Mouse (Mus musculus) heart, postnatal 0 days (tissue): ENCODE measurements around the gene B3galnt1. TPM values are rescaled to one million over a fixed set of nuclear protein-coding genes. Genes with fewer than 3 reads are reported as not detected.

Experiments
- ATAC-seq: fragments of 200-750 bp; cut with Nextera tagmentation; 2 replicates; pipeline ENCODE4 v1.8.0; 2017; ENCODE audit warnings: low read depth, moderate number of reproducible peaks, moderate library complexity; ENCODE audit not compliant: insufficient read depth
- DNase-seq: peaks from one replicate; pipeline ENCODE4 v3.0.0-alpha.2; 2016; ENCODE audit warnings: low spot score
- H3K27ac ChIP-seq: fragments of 300-500 bp; sonication (generic); 2 replicates; pipeline ENCODE4 v1.5.1; 2014; ENCODE audit warnings: low read depth, mild to moderate bottlenecking
- H3K27me3 ChIP-seq: fragments of 300-500 bp; sonication (generic); 2 replicates; pipeline ENCODE4 v1.6.1; 2014; ENCODE audit warnings: low read length, mixed read lengths; ENCODE audit not compliant: control insufficient read depth, insufficient read depth
- H3K36me3 ChIP-seq: fragments of 300-500 bp; sonication (generic); replicated peaks from 2 replicates; pipeline ENCODE4 v1.6.1; 2014; ENCODE audit warnings: low read length, mixed read lengths; ENCODE audit not compliant: control insufficient read depth, insufficient read depth
- H3K4me1 ChIP-seq: fragments of 300-500 bp; sonication (generic); 2 replicates; pipeline ENCODE4 v1.6.1; 2014; ENCODE audit warnings: antibody characterized with exemption; ENCODE audit not compliant: control insufficient read depth, insufficient read depth
- H3K4me2 ChIP-seq: fragments of 300-500 bp; sonication (generic); 2 replicates; pipeline ENCODE4 v1.6.1; 2014; ENCODE audit warnings: low read depth, mild to moderate bottlenecking, low read length, moderate library complexity
- H3K4me3 ChIP-seq: fragments of 300-500 bp; sonication (generic); 2 replicates; pipeline ENCODE4 v1.5.1; 2014; ENCODE audit warnings: low read depth, low read length
- H3K9ac ChIP-seq: fragments of 300-500 bp; sonication (generic); replicated peaks from 2 replicates; pipeline ENCODE4 v1.6.1; 2014; ENCODE audit warnings: low read depth, low read length, mixed read lengths
- H3K9me3 ChIP-seq: fragments of 300-500 bp; sonication (generic); replicated peaks from 2 replicates; pipeline ENCODE4 v1.6.1; 2016; ENCODE audit warnings: low read length; ENCODE audit not compliant: control insufficient read depth
- CTCF ChIP-seq: IDR thresholded peaks from 2 replicates; pipeline ENCODE4 v1.5.1; 2016; ENCODE audit warnings: antibody characterized with exemption, control low read depth, low read depth
- EP300 ChIP-seq: IDR thresholded peaks from 2 replicates; pipeline ENCODE4 v1.6.1; 2016; ENCODE audit warnings: antibody characterized with exemption, low read depth
- WGBS: fragments of 180-500 bp; shearing (Covaris S2); extraction: QIAGEN DNeasy Blood & Tissue Kit; methylation state at CpG from one replicate; pipeline ENCODE4 v1.1.7; 2014; 5-methylcytosine and 5-hydroxymethylcytosine counted together
- polyA plus RNA-seq: library from polyadenylated mRNA; unstranded; fragments of >200 nt; fragmentation: Nextera tagmentation; extraction: Ambion mirVana; gene quantifications from 2 replicates; pipeline ENCODE4 v1.2.1, GENCODE M21; 2015
- total RNA-seq: library from RNA; depleted of rRNA; stranded (reverse); fragments of >200 nt; gene quantifications from 2 replicates; pipeline ENCODE4 v1.2.3, GENCODE M21; 2014; ENCODE audit warnings: low replicate concordance

The B3galnt1 gene
- total and polyA plus RNA-seq, 2 experiments from 2014 or later = 4.0 to 6.4 TPM

GRCm38 (mm10) chr3:69535941-69536647 is 62.7 kb downstream of the B3galnt1 start:
- Histone ChIP-seq H3K4me2 (no peak overlapping the region), H3K9me3 (no peaks in the 10 kb centered on the region), H3K27ac (no peak overlapping the region), H3K9ac (no peak overlapping the region), H3K4me3 (no peak overlapping the region), H3K36me3 (no peaks in the 10 kb centered on the region), H3K27me3 (no peaks in the 10 kb centered on the region), H3K4me1 (no peaks in the 10 kb centered on the region)
- WGBS = 81% methylated on average over 25 of the region's 25 CpGs
- no peak for ATAC-seq
- TF ChIP-seq CTCF = no peak
- TF ChIP-seq EP300 = no peak
- no peak for DNase-seq

- no peaks in the 10 kb centered on the region for H3K36me3 ChIP-seq
- no peak for TF ChIP-seq CTCF
- no peak for TF ChIP-seq EP300
- DNase-seq = no peak
- H3K4me3 ChIP-seq = no peak overlapping the region
- H3K4me1 ChIP-seq = no peaks in the 10 kb centered on the region
- WGBS = 92% methylated on average over 10 of the region's 10 CpGs
- H3K4me2 ChIP-seq = no peak overlapping the region
- no peak for ATAC-seq
- no peak overlapping the region for H3K27ac ChIP-seq
- H3K27me3 ChIP-seq = no peaks in the 10 kb centered on the region
- H3K9ac ChIP-seq = no peak overlapping the region
- H3K9me3 ChIP-seq = no peaks in the 10 kb centered on the region
Measured at GRCm38 (mm10) chr3:69535486-69535885, 63.3 kb downstream of the B3galnt1 start.

- no peaks in the 10 kb centered on the region for H3K9me3 ChIP-seq
- H3K4me3 ChIP-seq = no peak overlapping the region
- H3K4me1 ChIP-seq = no peaks in the 10 kb centered on the region
- H3K4me2 ChIP-seq = no peak overlapping the region
- H3K27me3 ChIP-seq = no peaks in the 10 kb centered on the region
- no peak overlapping the region for H3K27ac ChIP-seq
- 61% methylated on average over 4 of the region's 4 CpGs for WGBS
- ATAC-seq (no peak), DNase-seq (no peak)
- H3K36me3 ChIP-seq = no peaks in the 10 kb centered on the region
- no peak overlapping the region for H3K9ac ChIP-seq
- TF ChIP-seq EP300 = no peak
- TF ChIP-seq CTCF = no peak
Measured at GRCm38 (mm10) chr3:69532687-69533086, 66.1 kb downstream of the B3galnt1 start.

- no peak for ATAC-seq
- Histone ChIP-seq H3K4me2 (no peak overlapping the region), H3K27me3 (no peaks in the 10 kb centered on the region), H3K27ac (no peak overlapping the region), H3K4me1 (no peaks in the 10 kb centered on the region), H3K4me3 (no peak overlapping the region), H3K36me3 (no peaks in the 10 kb centered on the region), H3K9ac (no peak overlapping the region), H3K9me3 (no peaks in the 10 kb centered on the region)
- DNase-seq = no peak
- TF ChIP-seq EP300 (no peak), CTCF (no peak)
- WGBS = 84% methylated on average over 9 of the region's 9 CpGs
Measured at GRCm38 (mm10) chr3:69531511-69531910, 67.2 kb downstream of the B3galnt1 start.

- Histone ChIP-seq H3K27me3 (no peaks in the 10 kb centered on the region), H3K4me1 (no peaks in the 10 kb centered on the region), H3K27ac (no peak overlapping the region), H3K4me3 (no peak overlapping the region), H3K9me3 (no peaks in the 10 kb centered on the region), H3K36me3 (no peaks in the 10 kb centered on the region), H3K9ac (no peak overlapping the region), H3K4me2 (no peak overlapping the region)
- TF ChIP-seq EP300 = no peak
- no peak for TF ChIP-seq CTCF
- DNase-seq (no peak), ATAC-seq (no peak)
- 60% methylated on average over 7 of the region's 7 CpGs for WGBS
Measured at GRCm38 (mm10) chr3:69529576-69529975, 69.2 kb downstream of the B3galnt1 start.

GRCm38 (mm10) chr3:69527384-69527783 is 71.4 kb downstream of the B3galnt1 start:
- TF ChIP-seq CTCF (no peak), EP300 (no peak)
- H3K4me3 ChIP-seq = no peak overlapping the region
- no peak overlapping the region for H3K4me2 ChIP-seq
- H3K27ac ChIP-seq = no peak overlapping the region
- no peaks in the 10 kb centered on the region for H3K27me3 ChIP-seq
- H3K9me3 ChIP-seq = 0 out of 2 replicates have a peak, but pooled peaks cover under 1% of the 10 kb centered on the region
- no peaks in the 10 kb centered on the region for H3K36me3 ChIP-seq
- 100% methylated on average over 1 of the region's 1 CpGs for WGBS
- no peak overlapping the region for H3K9ac ChIP-seq
- ATAC-seq (no peak), DNase-seq (no peak)
- no peaks in the 10 kb centered on the region for H3K4me1 ChIP-seq
